ENCODE assay signal across 8 mouse cellular contexts in genomic region chr11:115903384-115904230, GRCm38 (mm10). TPM values are rescaled to one million over a fixed set of nuclear protein-coding genes. Genes with fewer than 3 reads are reported as not detected.
DNase-seq lines count a peak whose midpoint lies in the region; ATAC-seq lines count a peak whose summit lies in the region.

No protein-coding gene starts in this region.

- H3K9me3 ChIP-seq in heart, embryonic 13.5 days: no peaks in the 10 kb centered on the region
- no peaks in the 10 kb centered on the region for H3K9me3 ChIP-seq in liver, embryonic 15.5 days (replicated peaks)
- H3K9me3 ChIP-seq in neural tube, embryonic 15.5 days (replicated peaks): no peaks in the 10 kb centered on the region

- intact Hi-C loops in left cerebral cortex, postnatal 10 days (cut with DNase I): no loop called here

- H3K4me2 ChIP-seq in heart, embryonic 13.5 days: peak overlapping the region; percentile 74
- H3K4me2 ChIP-seq in liver, embryonic 15.5 days: peak overlapping the region; percentile 79
- no peak overlapping the region for H3K4me2 ChIP-seq in neural tube, embryonic 15.5 days

- H3K4me3 ChIP-seq in heart, embryonic 13.5 days: no peak overlapping the region
- peak overlapping the region; percentile 67 for H3K4me3 ChIP-seq in liver, embryonic 15.5 days (replicated peaks)
- no peak overlapping the region for H3K4me3 ChIP-seq in neural tube, embryonic 15.5 days (replicated peaks)

- peak overlapping the region; percentile 76 for H3K9ac ChIP-seq in heart, embryonic 13.5 days
- H3K9ac ChIP-seq in liver, embryonic 15.5 days: peak overlapping the region; percentile 81
- no peak overlapping the region for H3K9ac ChIP-seq in neural tube, embryonic 15.5 days (replicated peaks)

- WGBS in heart, embryonic 13.5 days: 27% methylated on average over 11 of the region's 11 CpGs
- 18% methylated on average over 11 of the region's 11 CpGs for whole genome bisulfite sequencing in liver, embryonic 15.5 days (ENCODE audit: insufficient replicate concordance)
- WGBS in neural tube, embryonic 15.5 days: 78% methylated on average over 11 of the region's 11 CpGs

- peaks cover 81% of the 10 kb centered on the region for H3K4me1 ChIP-seq in heart, embryonic 13.5 days
- peaks cover 94% of the 10 kb centered on the region for H3K4me1 ChIP-seq in liver, embryonic 15.5 days (replicated peaks)
- peaks cover 13% of the 10 kb centered on the region for H3K4me1 ChIP-seq in neural tube, embryonic 15.5 days

- ATAC-seq in heart, embryonic 13.5 days (ENCODE audit: extremely low read depth, insufficient number of reproducible peaks, low FRiP score, low TSS enrichment): peak; percentile 79
- peak; percentile 85 for ATAC-seq in liver, embryonic 15.5 days (ENCODE audit: insufficient read depth)
- no peak for ATAC-seq in neural tube, embryonic 15.5 days (ENCODE audit: low FRiP score)

- H3K36me3 ChIP-seq in heart, embryonic 13.5 days: peaks cover 35% of the 10 kb centered on the region
- H3K36me3 ChIP-seq in liver, embryonic 15.5 days (replicated peaks): peaks cover 51% of the 10 kb centered on the region
- H3K36me3 ChIP-seq in neural tube, embryonic 15.5 days: no peaks in the 10 kb centered on the region

- DNase-seq in urinary bladder, postnatal 14 days (ENCODE audit: low spot score): peak; percentile 55
- no peak for DNase-seq in urinary bladder, postnatal 10 days (ENCODE audit: low spot score)
- DNase-seq in yolk sac, embryonic 10.5 days (ENCODE audit: low spot score): peak; percentile 80
- no peak for DNase-seq in left cerebral cortex, postnatal 10 days (ENCODE audit: extremely low spot score in 1 of 2, low spot score in 2 of 2)
- DNase-seq in natural killer cell, adult 2 months (ENCODE audit: low spot score in 2 of 2): no peak

- H3K27ac ChIP-seq in heart, embryonic 13.5 days (replicated peaks): peak overlapping the region; percentile 99
- peak overlapping the region; percentile 97 for H3K27ac ChIP-seq in liver, embryonic 15.5 days (replicated peaks)
- H3K27ac ChIP-seq in neural tube, embryonic 15.5 days (replicated peaks): no peak overlapping the region

- H3K27me3 ChIP-seq in heart, embryonic 13.5 days (replicated peaks): no peaks in the 10 kb centered on the region
- no peaks in the 10 kb centered on the region for H3K27me3 ChIP-seq in liver, embryonic 15.5 days
- no peaks in the 10 kb centered on the region for H3K27me3 ChIP-seq in neural tube, embryonic 15.5 days (replicated peaks)

RNA-seq across cellular contexts. Expression of gene Smim5, which starts 3.8 kb away (rescaled TPM):
- 20.0 and 24.2 TPM in 2 replicates for polyA plus RNA-seq in heart, embryonic 13.5 days (2015; fragmentation: Nextera tagmentation; extraction: Ambion mirVana)
- 37.8 and 40.0 TPM in 2 replicates for polyA plus RNA-seq in liver, embryonic 15.5 days (2015; fragmentation: Nextera tagmentation; extraction: Ambion mirVana)
- under 1 TPM in 1 of 2 experiments, not detected in 1; 0.41 TPM for total RNA-seq in left cerebral cortex, postnatal 10 days (2021)
- polyA plus RNA-seq in neural tube, embryonic 15.5 days (2015; fragmentation: Nextera tagmentation; extraction: Ambion mirVana): 2.2 and 8.1 TPM in 2 replicates

RNA-seq across cellular contexts. Expression of gene Smim6, which starts 8.2 kb away (rescaled TPM):
- polyA plus RNA-seq in heart, embryonic 13.5 days (2015; fragmentation: Nextera tagmentation; extraction: Ambion mirVana): 1.4 TPM in 2 replicates
- polyA plus RNA-seq in liver, embryonic 15.5 days (2015; fragmentation: Nextera tagmentation; extraction: Ambion mirVana): 2.7 and 3.3 TPM in 2 replicates
- total RNA-seq in left cerebral cortex, postnatal 10 days (2021): not detected
- 0.68 and 3.1 TPM in 2 replicates for polyA plus RNA-seq in neural tube, embryonic 15.5 days (2015; fragmentation: Nextera tagmentation; extraction: Ambion mirVana)

RNA-seq across cellular contexts. Expression of gene Sap30bp, which starts 29.5 kb away (rescaled TPM):
- 23.3 and 24.8 TPM in 2 replicates for polyA plus RNA-seq in heart, embryonic 13.5 days (2015; fragmentation: Nextera tagmentation; extraction: Ambion mirVana)
- 13.0 and 15.0 TPM in 2 replicates for polyA plus RNA-seq in liver, embryonic 15.5 days (2015; fragmentation: Nextera tagmentation; extraction: Ambion mirVana)
- total RNA-seq in left cerebral cortex, postnatal 10 days (2021): 10 to 100 TPM; 55.3 to 60.9 TPM
- polyA plus RNA-seq in neural tube, embryonic 15.5 days (2015; fragmentation: Nextera tagmentation; extraction: Ambion mirVana): 39.0 and 40.5 TPM in 2 replicates

RNA-seq across cellular contexts. Expression of gene Recql5, which starts 29.7 kb away (rescaled TPM):
- 11.6 and 12.7 TPM in 2 replicates for polyA plus RNA-seq in heart, embryonic 13.5 days (2015; fragmentation: Nextera tagmentation; extraction: Ambion mirVana)
- 8.1 and 10.9 TPM in 2 replicates for polyA plus RNA-seq in liver, embryonic 15.5 days (2015; fragmentation: Nextera tagmentation; extraction: Ambion mirVana)
- total RNA-seq in left cerebral cortex, postnatal 10 days (2021): 10 to 100 TPM; 17.1 to 20.9 TPM
- polyA plus RNA-seq in neural tube, embryonic 15.5 days (2015; fragmentation: Nextera tagmentation; extraction: Ambion mirVana): 19.7 and 22.0 TPM in 2 replicates

RNA-seq across cellular contexts. Expression of gene Myo15b, which starts 45.4 kb away (rescaled TPM):
- polyA plus RNA-seq in heart, embryonic 13.5 days (2015; fragmentation: Nextera tagmentation; extraction: Ambion mirVana): 0.17 and 0.27 TPM in 2 replicates
- polyA plus RNA-seq in liver, embryonic 15.5 days (2015; fragmentation: Nextera tagmentation; extraction: Ambion mirVana): 0.45 and 0.46 TPM in 2 replicates
- total RNA-seq in left cerebral cortex, postnatal 10 days (2021): under 1 TPM; 0.17 to 0.93 TPM
- 0.12 and 5.0 TPM in 2 replicates for polyA plus RNA-seq in neural tube, embryonic 15.5 days (2015; fragmentation: Nextera tagmentation; extraction: Ambion mirVana)

Comparison
In these comparisons a context has a peak if more than half of its experiments do, and no peak if none do; other contexts are left out.
1. DNase-seq: peak in urinary bladder, postnatal 14 days (single experiment) and yolk sac, embryonic 10.5 days (single experiment); none in urinary bladder, postnatal 10 days (single experiment), left cerebral cortex, postnatal 10 days (0 of 2) and natural killer cell, adult 2 months (0 of 2).